Mouse (Mus musculus) limb, embryonic 13.5 days (tissue): ENCODE results near the gene Zc2hc1b. TPM values are rescaled to one million over a fixed set of nuclear protein-coding genes. Genes with fewer than 3 reads are reported as not detected.
"Not testable (repeated sequence)": the region's sequence is repeated elsewhere in the genome, so short reads cannot be mapped to it uniquely, and the experiment has no call there.

Experiments used
- ATAC-seq: fragments of 200-750 bp; cut with Nextera tagmentation; 2 replicates; pipeline ENCODE4 v1.8.0; 2017; ENCODE audit warnings: low read depth, moderate number of reproducible peaks, moderate TSS enrichment; ENCODE audit not compliant: low FRiP score
- H3K27ac ChIP-seq: fragments of 300-500 bp; sonication (generic); 2 replicates; pipeline ENCODE4 v1.5.1; 2015; ENCODE audit warnings: inconsistent platforms, mild to moderate bottlenecking, moderate library complexity
- H3K27me3 ChIP-seq: fragments of 300-500 bp; sonication (generic); 2 replicates; pipeline ENCODE4 v1.6.1; 2015; ENCODE audit warnings: mild to moderate bottlenecking, inconsistent platforms
- H3K36me3 ChIP-seq: fragments of 300-500 bp; sonication (generic); 2 replicates; pipeline ENCODE4 v1.6.1; 2015; ENCODE audit warnings: inconsistent platforms, mild to moderate bottlenecking, moderate library complexity
- H3K4me1 ChIP-seq: fragments of 300-500 bp; sonication (generic); 2 replicates; pipeline ENCODE4 v1.6.1; 2015; ENCODE audit warnings: inconsistent platforms
- H3K4me2 ChIP-seq: fragments of 300-500 bp; sonication (generic); replicated peaks from 2 replicates; pipeline ENCODE4 v1.6.1; 2015; ENCODE audit warnings: inconsistent platforms, mild to moderate bottlenecking, moderate library complexity
- H3K4me3 ChIP-seq: fragments of 300-500 bp; sonication (generic); 2 replicates; pipeline ENCODE4 v1.5.1; 2015; ENCODE audit warnings: moderate library complexity, mild to moderate bottlenecking, inconsistent platforms
- H3K9ac ChIP-seq: fragments of 300-500 bp; sonication (generic); 2 replicates; pipeline ENCODE4 v1.6.1; 2015; ENCODE audit warnings: mild to moderate bottlenecking, inconsistent platforms
- H3K9me3 ChIP-seq: fragments of 300-500 bp; sonication (generic); 2 replicates; pipeline ENCODE4 v1.6.1; 2016; ENCODE audit warnings: inconsistent platforms
- WGBS: fragments of 180-500 bp; shearing (Covaris S2); methylation state at CpG from one replicate; pipeline ENCODE4 v1.1.7; 2015; 5-methylcytosine and 5-hydroxymethylcytosine counted together
- polyA plus RNA-seq: library from polyadenylated mRNA; unstranded; fragments of >200 nt; fragmentation: Nextera tagmentation; extraction: Ambion mirVana; gene quantifications from 2 replicates; pipeline ENCODE4 v1.2.1, GENCODE M21; 2015

Gene Zc2hc1b
- polyA plus RNA-seq, 1 experiment from 2014 or later, result not detected

DNA sequence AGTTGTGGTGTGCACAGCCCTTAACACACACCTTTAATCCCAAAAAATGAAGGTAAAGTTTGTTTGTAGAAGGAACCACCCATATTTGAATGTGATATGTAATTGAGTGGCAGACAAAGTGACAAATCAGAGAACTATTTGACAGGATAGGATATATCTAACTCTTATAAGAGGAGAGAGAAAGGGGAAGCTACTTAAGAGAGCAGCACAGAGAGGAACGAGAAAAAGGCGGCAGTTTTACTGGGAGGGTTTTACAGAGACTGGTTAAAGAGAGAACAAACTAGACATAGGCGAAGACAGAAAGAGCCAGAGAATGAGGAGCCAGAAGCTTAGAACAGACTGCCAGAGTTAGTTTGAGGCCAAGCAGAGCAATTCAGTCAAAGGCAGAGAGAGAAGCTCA is 23.0 kb upstream of the Zc2hc1b start:
- H3K9me3 ChIP-seq, result no peaks in the 10 kb centered on the region
- no peak overlapping the region for H3K27ac ChIP-seq
- no peak overlapping the region for H3K9ac ChIP-seq
- no peak for ATAC-seq
- H3K4me3 ChIP-seq, result no peak overlapping the region
- H3K36me3 ChIP-seq, result no peaks in the 10 kb centered on the region
- no peak overlapping the region for H3K4me2 ChIP-seq
- 88% methylated on average over 3 of the region's 3 CpGs for WGBS
- H3K27me3 ChIP-seq, result no peaks in the 10 kb centered on the region
- H3K4me1 ChIP-seq, result 0 out of 2 replicates have a peak, but pooled peaks cover 5% of the 10 kb centered on the region

DNA sequence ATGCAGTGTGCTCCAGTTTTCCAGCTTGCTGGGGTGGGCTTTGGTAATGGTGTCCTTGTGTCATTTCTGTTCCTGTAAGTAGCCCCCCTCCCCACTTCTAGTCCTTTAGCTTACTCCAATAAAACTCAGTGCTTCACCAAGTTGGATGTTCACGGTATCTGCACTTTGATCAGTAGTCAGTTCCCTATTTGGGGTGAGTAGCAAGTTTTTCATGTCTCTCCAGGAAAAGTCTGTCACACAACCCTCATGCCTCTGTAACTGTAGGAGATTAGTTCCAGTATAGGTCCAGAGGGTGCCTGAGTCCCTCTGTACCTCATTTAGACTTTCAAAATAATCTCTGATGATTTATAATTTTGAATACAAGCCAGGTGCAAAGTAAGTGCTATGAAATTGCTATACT is 21.4 kb upstream of the Zc2hc1b start:
- no peak overlapping the region for H3K9ac ChIP-seq
- WGBS, result 92% methylated on average over 1 of the region's 1 CpGs
- 0 out of 2 replicates have a peak, but pooled peaks cover 5% of the 10 kb centered on the region for H3K4me1 ChIP-seq
- no peaks in the 10 kb centered on the region for H3K9me3 ChIP-seq
- no peak overlapping the region for H3K4me3 ChIP-seq
- H3K27me3 ChIP-seq, result no peaks in the 10 kb centered on the region
- ATAC-seq, result no peak
- H3K4me2 ChIP-seq, result no peak overlapping the region
- no peak overlapping the region for H3K27ac ChIP-seq
- no peaks in the 10 kb centered on the region for H3K36me3 ChIP-seq

DNA sequence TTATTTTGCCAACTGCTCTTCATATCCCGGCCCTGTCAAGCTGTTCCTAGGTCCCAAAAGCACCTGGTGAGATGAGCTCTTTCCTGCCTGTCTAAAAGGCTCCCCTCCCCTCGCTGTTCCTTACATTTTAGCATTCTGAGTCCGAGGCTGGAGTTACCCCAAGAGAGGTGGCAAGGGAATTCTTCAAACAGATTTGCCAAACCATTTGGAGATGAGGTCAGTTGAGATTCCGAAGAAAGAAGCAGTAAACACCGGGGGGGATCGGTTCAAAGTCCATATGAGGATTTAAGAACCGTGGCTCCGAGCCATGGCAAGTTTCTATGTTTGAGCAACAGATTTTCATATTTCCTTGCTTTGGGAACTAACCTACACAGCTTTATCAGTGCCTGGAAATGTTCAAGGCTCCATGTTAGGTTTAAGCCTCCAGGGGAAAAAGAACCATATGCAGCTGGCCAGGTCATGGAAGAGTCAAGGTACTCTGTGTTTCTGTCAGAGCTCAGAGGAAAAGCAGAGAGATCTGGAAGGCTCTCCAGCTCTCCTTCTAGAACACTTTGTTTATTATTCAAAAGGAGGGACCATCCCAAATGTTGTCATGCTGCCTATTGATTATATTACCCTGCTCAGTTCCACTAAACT is 19.2 kb upstream of the Zc2hc1b start:
- Histone ChIP-seq H3K27ac (no peak overlapping the region), H3K4me3 (no peak overlapping the region), H3K9ac (no peak overlapping the region), H3K9me3 (no peaks in the 10 kb centered on the region), H3K36me3 (no peaks in the 10 kb centered on the region), H3K4me2 (no peak overlapping the region), H3K4me1 (peaks cover 10% of the 10 kb centered on the region), H3K27me3 (no peaks in the 10 kb centered on the region)
- ATAC-seq, result peak; percentile 24; the same call in 1 of the 2 replicates
- 64% methylated on average over 8 of the region's 8 CpGs for WGBS

DNA sequence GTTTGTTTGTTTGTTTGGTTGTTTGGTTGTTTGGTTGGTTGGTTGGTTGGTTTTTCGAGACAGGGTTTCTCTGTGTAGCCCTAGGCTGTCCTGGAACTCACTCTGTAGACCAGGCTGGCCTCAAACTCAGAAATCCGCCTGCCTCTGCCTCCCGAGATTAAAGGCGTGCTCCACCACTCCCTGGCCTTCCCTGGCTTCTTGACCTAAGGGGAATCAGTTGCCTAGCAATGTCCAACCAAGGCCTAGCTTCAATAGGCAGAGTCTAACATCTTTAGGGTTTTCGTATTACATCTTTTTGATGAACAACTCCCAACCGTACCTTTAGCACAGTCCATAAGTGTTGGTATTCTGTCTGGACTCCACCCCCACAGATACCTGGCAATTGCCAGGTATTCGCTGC is 15.7 kb upstream of the Zc2hc1b start:
- WGBS, result 85% methylated on average over 7 of the region's 7 CpGs
- peaks cover 12% of the 10 kb centered on the region for H3K4me1 ChIP-seq
- peak overlapping the region; percentile 93 for H3K4me3 ChIP-seq
- not testable (repeated sequence) for H3K27ac ChIP-seq, ATAC-seq, H3K9me3 ChIP-seq, H3K9ac ChIP-seq, H3K27me3 ChIP-seq
- peak overlapping the region; percentile 77 for H3K4me2 ChIP-seq
- peaks cover 23% of the 10 kb centered on the region for H3K36me3 ChIP-seq

DNA sequence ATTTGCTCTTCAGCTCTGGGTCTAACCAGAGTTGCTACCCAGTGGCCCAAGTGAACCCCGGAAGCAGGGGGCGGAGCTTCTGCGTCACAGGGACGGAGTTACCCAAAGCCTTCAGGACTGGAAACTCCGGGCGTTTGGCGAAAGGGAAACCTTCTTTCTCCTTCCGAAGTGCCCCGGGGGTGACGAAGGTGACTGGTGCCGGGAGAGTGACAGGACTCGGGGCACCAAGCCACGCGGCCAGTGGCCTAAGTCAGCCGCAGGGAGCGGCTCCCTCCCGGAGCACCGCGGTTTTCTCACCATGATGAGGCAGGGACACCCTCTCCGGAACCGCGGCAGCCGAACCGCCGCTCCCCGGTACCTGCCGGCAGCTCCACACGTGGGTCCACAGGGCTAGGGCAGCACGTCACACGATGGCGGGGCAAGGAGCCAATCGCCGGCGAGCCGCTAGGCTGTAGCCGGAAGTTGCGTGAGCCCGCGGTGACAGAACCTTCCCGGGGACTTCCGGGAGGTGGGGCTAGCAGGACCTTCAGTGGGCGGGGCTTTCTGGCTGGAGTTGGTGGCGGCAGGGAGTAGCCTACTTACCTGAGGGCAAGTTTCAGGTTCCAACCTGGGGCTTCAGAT is 15.0 kb upstream of the Zc2hc1b start, which contains the start of gene Ltv1:
Gene Ltv1, minus strand, starts transcription at position 438 of the 621 bp plus-strand sequence.
- Histone ChIP-seq H3K36me3 (peaks cover 27% of the 10 kb centered on the region), H3K9ac (peak within 1 kb of the TSS; percentile 79), H3K4me2 (peak within 1 kb of the TSS; percentile 77), H3K27ac (peak within 1 kb of the TSS; percentile 52; the same call in 1 of the 2 replicates), H3K4me1 (peaks cover 12% of the 10 kb centered on the region), H3K27me3 (no peaks in the 10 kb centered on the region), H3K9me3 (no peaks in the 10 kb centered on the region), H3K4me3 (peak within 1 kb of the TSS; percentile 93)
- peak; percentile 96 for ATAC-seq
- WGBS, result under 1% methylated on average over 43 of the region's 43 CpGs

DNA sequence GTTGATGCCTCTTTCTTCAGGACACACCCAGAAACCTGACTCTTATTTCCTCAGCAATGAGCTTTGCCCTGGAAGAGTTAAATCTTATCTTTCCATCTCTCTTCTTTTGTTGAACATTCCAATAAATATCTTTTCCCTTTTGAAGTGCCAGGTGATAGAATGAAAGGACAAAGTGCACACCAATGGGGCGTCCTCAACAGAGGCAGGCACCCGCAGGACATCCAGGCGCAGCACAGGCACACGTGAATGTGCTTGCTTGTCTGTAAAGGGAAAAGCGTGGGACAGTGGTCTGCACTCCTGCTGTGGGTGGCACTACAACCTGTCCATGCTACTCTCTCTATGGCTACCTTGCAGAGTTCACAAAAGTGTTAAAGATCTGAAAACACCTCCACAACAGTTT is 12.1 kb upstream of the Zc2hc1b start:
- Histone ChIP-seq H3K36me3 (peaks cover 55% of the 10 kb centered on the region), H3K9ac (no peak overlapping the region), H3K4me1 (peaks cover 8% of the 10 kb centered on the region), H3K9me3 (no peaks in the 10 kb centered on the region), H3K27ac (no peak overlapping the region), H3K27me3 (no peaks in the 10 kb centered on the region), H3K4me3 (no peak overlapping the region), H3K4me2 (no peak overlapping the region)
- no peak for ATAC-seq
- 89% methylated on average over 5 of the region's 5 CpGs for WGBS

DNA sequence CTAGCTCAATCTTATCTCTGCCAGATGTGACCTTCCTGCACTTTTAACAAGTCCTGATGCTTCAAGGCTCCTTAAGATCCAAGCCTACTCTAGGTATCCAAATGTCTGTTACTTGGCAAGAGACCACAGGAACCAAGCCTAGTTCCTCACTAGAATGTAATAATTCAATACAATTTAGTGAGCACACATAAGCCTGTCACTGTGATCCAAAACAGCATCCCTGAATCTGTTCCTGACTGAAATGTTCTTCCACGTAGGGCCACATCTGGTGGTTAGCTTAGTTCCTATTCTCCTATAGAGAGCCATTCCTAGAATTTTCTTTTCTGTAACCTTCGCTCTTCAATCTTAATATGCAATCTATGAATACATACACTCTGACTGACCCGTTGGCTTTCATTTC is 8.9 kb upstream of the Zc2hc1b start:
- no peaks in the 10 kb centered on the region for H3K27me3 ChIP-seq
- no peak for ATAC-seq
- no peaks in the 10 kb centered on the region for H3K9me3 ChIP-seq
- no peak overlapping the region for H3K4me3 ChIP-seq
- no peak overlapping the region for H3K27ac ChIP-seq
- H3K36me3 ChIP-seq, result peaks cover 78% of the 10 kb centered on the region
- H3K4me1 ChIP-seq, result peaks cover 6% of the 10 kb centered on the region
- H3K4me2 ChIP-seq, result no peak overlapping the region
- H3K9ac ChIP-seq, result no peak overlapping the region
- 81% methylated on average over 3 of the region's 3 CpGs for WGBS

DNA sequence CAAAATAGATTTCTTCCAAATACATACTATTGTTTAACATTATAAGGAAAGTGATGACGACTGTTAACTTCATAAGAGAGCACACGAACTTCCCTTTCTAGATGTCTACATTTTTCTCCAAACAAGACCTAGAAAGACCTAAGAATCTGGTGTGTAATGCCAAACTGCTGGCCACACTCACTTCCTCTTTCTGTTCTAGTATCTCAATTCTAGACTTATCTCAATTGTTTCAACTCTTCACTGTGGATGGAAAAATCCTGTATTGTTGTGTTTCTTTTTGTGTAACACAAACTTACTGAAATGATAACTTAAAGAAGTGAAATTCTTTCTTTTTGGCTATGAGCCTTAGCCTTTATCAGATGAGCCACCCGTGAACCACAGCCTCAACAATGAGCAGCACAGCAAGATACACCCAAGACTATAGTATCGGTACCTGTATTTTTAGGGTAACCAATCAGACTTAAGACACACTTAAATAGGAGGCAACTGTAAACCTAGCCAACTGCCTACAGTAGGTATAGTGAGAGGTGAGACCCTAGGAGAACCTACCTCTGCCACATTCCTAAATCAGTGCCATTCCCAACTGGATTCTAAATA is 6.4 kb upstream of the Zc2hc1b start:
- no peak overlapping the region for H3K27ac ChIP-seq
- no peaks in the 10 kb centered on the region for H3K9me3 ChIP-seq
- H3K4me3 ChIP-seq, result no peak overlapping the region
- H3K4me2 ChIP-seq, result no peak overlapping the region
- H3K9ac ChIP-seq, result no peak overlapping the region
- 93% methylated on average over 4 of the region's 4 CpGs for WGBS
- H3K36me3 ChIP-seq, result peaks cover 81% of the 10 kb centered on the region
- H3K4me1 ChIP-seq, result peaks cover 6% of the 10 kb centered on the region
- no peaks in the 10 kb centered on the region for H3K27me3 ChIP-seq
- ATAC-seq, result no peak

DNA sequence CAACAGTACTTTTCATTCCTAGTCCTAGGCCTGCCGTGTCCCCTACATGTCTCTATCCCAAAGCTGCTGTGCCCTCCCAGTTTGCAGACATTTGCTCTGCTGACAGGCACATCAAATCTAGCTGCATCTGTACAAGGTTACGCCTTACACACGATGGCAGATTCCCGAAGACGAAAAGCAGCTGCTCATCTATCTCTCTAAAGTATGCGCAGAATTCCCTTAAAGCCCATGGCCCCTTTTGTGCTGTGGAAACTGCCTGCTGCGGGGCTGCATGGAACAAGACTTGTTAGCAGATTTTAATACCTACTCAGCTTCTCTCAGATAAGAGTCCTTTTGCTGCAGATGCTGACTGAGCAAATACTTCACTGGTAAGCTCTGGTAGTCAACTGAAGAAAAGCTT is 2.4 kb upstream of the Zc2hc1b start:
- Histone ChIP-seq H3K4me3 (no peak overlapping the region), H3K9ac (no peak overlapping the region), H3K27me3 (no peaks in the 10 kb centered on the region), H3K4me1 (peaks cover 9% of the 10 kb centered on the region), H3K9me3 (no peaks in the 10 kb centered on the region), H3K27ac (no peak overlapping the region), H3K36me3 (peaks cover 80% of the 10 kb centered on the region), H3K4me2 (no peak overlapping the region)
- WGBS, result 80% methylated on average over 7 of the region's 7 CpGs
- ATAC-seq, result no peak

DNA sequence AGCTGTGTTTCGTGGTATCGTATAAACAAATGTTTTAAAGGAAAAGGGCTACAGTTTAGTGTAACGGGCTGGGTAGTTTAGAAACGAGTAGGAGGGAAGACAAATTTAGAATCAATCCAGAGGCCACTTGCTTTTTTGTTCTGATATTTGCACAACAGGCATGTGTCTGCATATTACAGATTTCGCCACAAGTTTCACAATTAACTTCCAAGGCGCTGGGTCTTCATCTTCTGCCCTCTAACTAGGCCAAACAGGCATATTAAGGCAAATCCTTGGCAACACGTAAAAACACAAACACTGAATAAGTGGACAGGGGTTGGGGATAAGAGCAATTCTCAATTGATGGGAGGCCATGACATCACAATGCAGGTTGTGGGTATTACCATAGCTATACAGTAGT is 2.0 kb downstream of the Zc2hc1b start:
- Histone ChIP-seq H3K4me3 (no peak overlapping the region), H3K4me1 (peaks cover 23% of the 10 kb centered on the region), H3K36me3 (peaks cover 47% of the 10 kb centered on the region), H3K27me3 (no peaks in the 10 kb centered on the region), H3K4me2 (no peak overlapping the region), H3K27ac (no peak overlapping the region), H3K9ac (no peak overlapping the region), H3K9me3 (no peaks in the 10 kb centered on the region)
- ATAC-seq, result no peak
- 75% methylated on average over 7 of the region's 7 CpGs for WGBS

DNA sequence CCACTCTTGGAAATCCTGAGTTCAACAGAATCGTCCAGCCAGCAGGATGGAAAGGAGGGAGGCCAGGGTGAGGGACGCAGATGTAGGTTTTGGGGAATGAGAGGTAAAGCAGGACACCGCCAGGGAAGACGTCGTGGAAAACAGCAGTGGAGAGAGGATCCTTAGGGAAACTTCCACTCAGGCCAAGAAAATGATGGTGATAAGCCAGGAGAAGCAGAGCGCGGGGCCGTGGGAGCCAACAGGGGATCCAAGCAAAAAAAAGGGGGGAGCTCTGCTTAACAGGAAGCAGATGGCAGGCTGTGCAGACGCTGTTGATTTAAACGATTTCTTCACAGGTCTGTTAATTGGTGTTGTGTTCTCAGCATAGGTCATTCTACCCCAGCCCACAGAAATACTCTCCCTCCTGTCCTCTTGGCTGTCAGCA is 5.0 kb downstream of the Zc2hc1b start:
- Histone ChIP-seq H3K27me3 (no peaks in the 10 kb centered on the region), H3K9ac (no peak overlapping the region), H3K27ac (peak overlapping the region; percentile 52; the same call in 1 of the 2 replicates), H3K36me3 (peaks cover 18% of the 10 kb centered on the region), H3K4me3 (no peak overlapping the region), H3K4me2 (peak overlapping the region; percentile 32), H3K9me3 (no peaks in the 10 kb centered on the region), H3K4me1 (peaks cover 43% of the 10 kb centered on the region)
- ATAC-seq, result peak; percentile 70
- 15% methylated on average over 10 of the region's 10 CpGs for WGBS

DNA sequence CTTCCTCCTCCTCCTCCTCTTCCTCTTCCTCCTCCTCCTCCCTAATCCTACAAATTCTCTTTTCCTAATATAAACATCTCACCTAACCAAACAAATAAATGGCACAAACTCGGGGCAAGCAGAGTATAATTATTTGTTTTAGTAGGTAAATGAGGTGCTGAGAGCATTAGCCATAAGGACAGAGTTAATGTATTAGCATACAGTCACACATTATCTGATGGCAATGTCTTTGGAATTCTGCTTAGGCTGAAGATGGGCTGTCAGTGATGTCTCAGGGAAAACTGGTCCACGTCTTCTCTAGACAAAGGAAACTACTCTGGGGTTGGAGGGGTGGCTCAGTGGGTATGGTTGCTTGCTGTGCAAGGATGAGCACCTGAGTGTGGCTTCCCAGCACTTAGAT is 6.4 kb downstream of the Zc2hc1b start:
- Histone ChIP-seq H3K4me3 (no peak overlapping the region), H3K9me3 (no peaks in the 10 kb centered on the region), H3K27me3 (no peaks in the 10 kb centered on the region), H3K4me2 (peak overlapping the region; percentile 27; the same call in 1 of the 2 replicates), H3K36me3 (peaks cover 6% of the 10 kb centered on the region), H3K27ac (peak overlapping the region; percentile 33; the same call in 1 of the 2 replicates), H3K4me1 (peaks cover 43% of the 10 kb centered on the region), H3K9ac (no peak overlapping the region)
- ATAC-seq, result no peak
- 27% methylated on average over 2 of the region's 2 CpGs for WGBS
